Mouse (Mus musculus) megakaryocyte progenitor cell, adult 5-6 weeks (primary cell): ENCODE data around the gene Prr13. TPM values are rescaled to one million over a fixed set of nuclear protein-coding genes. Genes with fewer than 3 reads are reported as not detected.

ENCODE experiments used
- ATAC-seq: replicated peaks from 2 replicates; pipeline ENCODE4 v1.8.0; 2016; ENCODE audit warnings: mild to moderate bottlenecking, moderate TSS enrichment, inconsistent platforms; ENCODE audit not compliant: poor library complexity
- total RNA-seq, 2 experiments: library from RNA; stranded (forward) in 1 of 2; stranded (reverse) in 1 of 2; fragments of 157-497, 149-512 nt in 1 of 2; fragments of 200-1000 nt in 1 of 2; gene quantifications; 2 replicates each; pipeline versions ENCODE4 v1.2.3 to v1.2.4; 2015 to 2017

Prr13 gene
- total RNA-seq, 2 experiments from 2014 or later = 48.6 to 71.0 TPM

- no peak for ATAC-seq
Observed at GRCm38 (mm10) chr15:102503447-102503846, 44.6 kb downstream of the Prr13 start, which contains the start of gene Gm10337. Gene Gm10337, plus strand, starts transcription at chr15:102503722.

- no peak for ATAC-seq
Observed at GRCm38 (mm10) chr15:102503924-102504782, 45.3 kb downstream of the Prr13 start.

- no peak for ATAC-seq
Observed at GRCm38 (mm10) chr15:102505073-102505769, 46.4 kb downstream of the Prr13 start.

GRCm38 (mm10) chr15:102505770-102506463 lies 47.1 kb downstream of the Prr13 start:
- ATAC-seq = no peak

- ATAC-seq = no peak
Observed at GRCm38 (mm10) chr15:102506464-102506830, 47.6 kb downstream of the Prr13 start.

GRCm38 (mm10) chr15:102506864-102507263 lies 48.0 kb downstream of the Prr13 start:
- no peak for ATAC-seq

GRCm38 (mm10) chr15:102507561-102507960 lies 48.7 kb downstream of the Prr13 start:
- no peak for ATAC-seq

- no peak for ATAC-seq
Observed at GRCm38 (mm10) chr15:102508336-102508735, 49.5 kb downstream of the Prr13 start.

- peak; percentile 4; the same call in 1 of the 2 replicates for ATAC-seq
Observed at GRCm38 (mm10) chr15:102510110-102510509, 51.3 kb downstream of the Prr13 start.

- peak; percentile 90 for ATAC-seq
Observed at GRCm38 (mm10) chr15:102510590-102511284, 51.9 kb downstream of the Prr13 start.

GRCm38 (mm10) chr15:102511285-102511833 lies 52.5 kb downstream of the Prr13 start:
- ATAC-seq = no peak

GRCm38 (mm10) chr15:102512010-102512409 lies 53.2 kb downstream of the Prr13 start:
- no peak for ATAC-seq

Other genes starting within 250 kb of the Prr13 start
- gene Itgb7, start 227.1 kb upstream of the Prr13 start, total RNA-seq (2015) = 26.6 and 29.2 TPM in 2 replicates
- 36.7 and 44.6 TPM in 2 replicates for gene Itgb7, start 227.1 kb upstream of the Prr13 start, total RNA-seq (2017)
- 4.1 and 4.8 TPM in 2 replicates for gene Rarg, start 201.5 kb upstream of the Prr13 start, total RNA-seq (2015)
- 3.9 and 4.2 TPM in 2 replicates for gene Rarg, start 201.5 kb upstream of the Prr13 start, total RNA-seq (2017)
- gene Gm9918, start 188.5 kb upstream of the Prr13 start, total RNA-seq (2015) = not detected in 2 replicates
- not detected in 2 replicates for gene Gm9918, start 188.5 kb upstream of the Prr13 start, total RNA-seq (2017)
- 28.2 and 33.0 TPM in 2 replicates for gene Mfsd5, start 179.6 kb upstream of the Prr13 start, total RNA-seq (2015)
- gene Mfsd5, start 179.6 kb upstream of the Prr13 start, total RNA-seq (2017) = 17.8 and 25.5 TPM in 2 replicates
- 33.9 and 34.8 TPM in 2 replicates for gene Espl1, start 162.8 kb upstream of the Prr13 start, total RNA-seq (2015)
- gene Espl1, start 162.8 kb upstream of the Prr13 start, total RNA-seq (2017) = 15.0 and 19.2 TPM in 2 replicates
- gene Pfdn5, start 132.9 kb upstream of the Prr13 start, total RNA-seq (2015) = 345 and 346 TPM in 2 replicates
- 343 and 379 TPM in 2 replicates for gene Pfdn5, start 132.9 kb upstream of the Prr13 start, total RNA-seq (2017)
- gene Myg1, start 127.3 kb upstream of the Prr13 start, total RNA-seq (2015) = 26.5 and 28.4 TPM in 2 replicates
- gene Myg1, start 127.3 kb upstream of the Prr13 start, total RNA-seq (2017) = 56.4 and 58.5 TPM in 2 replicates
- gene Aaas, start 108.3 kb upstream of the Prr13 start, total RNA-seq (2015) = 103 and 110 TPM in 2 replicates
- gene Aaas, start 108.3 kb upstream of the Prr13 start, total RNA-seq (2017) = 141 and 151 TPM in 2 replicates
- gene Sp7, start 91.8 kb upstream of the Prr13 start, total RNA-seq (2015) = not detected in 2 replicates
- gene Sp7, start 91.8 kb upstream of the Prr13 start, total RNA-seq (2017) = not detected in 2 replicates
- gene Sp1, start 52.9 kb upstream of the Prr13 start, total RNA-seq (2015) = 62.0 and 63.9 TPM in 2 replicates
- 46.4 and 52.9 TPM in 2 replicates for gene Sp1, start 52.9 kb upstream of the Prr13 start, total RNA-seq (2017)
- 0.07 TPM in 1 of 2 replicates, not detected in the other for gene Amhr2, start 13.7 kb upstream of the Prr13 start, total RNA-seq (2015)
- gene Amhr2, start 13.7 kb upstream of the Prr13 start, total RNA-seq (2017) = not detected in 2 replicates
- 946 and 973 TPM in 2 replicates for gene Pcbp2, start 11.5 kb downstream of the Prr13 start, total RNA-seq (2015)
- 175 and 191 TPM in 2 replicates for gene Pcbp2, start 11.5 kb downstream of the Prr13 start, total RNA-seq (2017)
- not detected in 2 replicates for gene Gm10337, start 44.7 kb downstream of the Prr13 start, total RNA-seq (2015)
- gene Gm10337, start 44.7 kb downstream of the Prr13 start, total RNA-seq (2017) = not detected in 2 replicates
- 1.2 TPM in 1 of 2 replicates, not detected in the other for gene Map3k12, start 58.0 kb downstream of the Prr13 start, total RNA-seq (2015)
- 0.12 and 0.24 TPM in 2 replicates for gene Map3k12, start 58.0 kb downstream of the Prr13 start, total RNA-seq (2017)
- 13.1 and 17.4 TPM in 2 replicates for gene Tarbp2, start 59.2 kb downstream of the Prr13 start, total RNA-seq (2015)
- gene Tarbp2, start 59.2 kb downstream of the Prr13 start, total RNA-seq (2017) = 22.6 and 26.7 TPM in 2 replicates
- 7.2 and 8.9 TPM in 2 replicates for gene Npff, start 65.9 kb downstream of the Prr13 start, total RNA-seq (2015)
- 1.2 TPM in 1 of 2 replicates, not detected in the other for gene Npff, start 65.9 kb downstream of the Prr13 start, total RNA-seq (2017)
- 0.78 TPM in 1 of 2 replicates, not detected in the other for gene Gm28047, start 166.0 kb downstream of the Prr13 start, total RNA-seq (2015)
- not detected in 2 replicates for gene Gm28047, start 166.0 kb downstream of the Prr13 start, total RNA-seq (2017)
- gene Atf7, start 166.4 kb downstream of the Prr13 start, total RNA-seq (2015) = 149 and 164 TPM in 2 replicates
- 35.3 and 55.5 TPM in 2 replicates for gene Atf7, start 166.4 kb downstream of the Prr13 start, total RNA-seq (2017)
- 58.2 and 76.2 TPM in 2 replicates for gene Atp5g2, start 213.3 kb downstream of the Prr13 start, total RNA-seq (2015)
- 57.1 and 73.8 TPM in 2 replicates for gene Atp5g2, start 213.3 kb downstream of the Prr13 start, total RNA-seq (2017)